Mouse (Mus musculus) thymus, postnatal 0 days (tissue): ENCODE data around the gene Hoxd8. TPM values are rescaled to one million over a fixed set of nuclear protein-coding genes. Genes with fewer than 3 reads are reported as not detected.

Experiments used
- DNase-seq: peaks from one replicate; pipeline ENCODE4 v3.0.0-alpha.2; 2015; ENCODE audit warnings: low spot score
- microRNA counts: library from miRNA; unstranded; fragments of <30 nt; microRNA quantifications from one replicate; lab custom pipeline; 2015
- microRNA-seq: library from miRNA; unstranded; fragments of <30 nt; microRNA quantifications from one replicate; pipeline ENCODE4, GENCODE M21; 2016; ENCODE audit warnings: borderline number of aligned reads
- polyA plus RNA-seq: library from polyadenylated mRNA; unstranded; fragments of >200 nt; fragmentation: Nextera tagmentation; extraction: Ambion mirVana; gene quantifications from 2 replicates; pipeline ENCODE4 v1.2.1, GENCODE M21; 2015

Gene Hoxd8
- polyA plus RNA-seq, 1 experiment from 2014 or later = 0.73 TPM

GRCm38 (mm10) chr2:74748436-74748995 lies 44.1 kb downstream of the Hoxd8 start:
- no peak for DNase-seq

GRCm38 (mm10) chr2:74749337-74750121 lies 45.1 kb downstream of the Hoxd8 start:
- DNase-seq = peak; percentile 31

GRCm38 (mm10) chr2:74750731-74751250 lies 46.4 kb downstream of the Hoxd8 start:
- DNase-seq = no peak

GRCm38 (mm10) chr2:74751861-74752260 lies 47.4 kb downstream of the Hoxd8 start:
- no peak for DNase-seq

GRCm38 (mm10) chr2:74752431-74753174 lies 48.2 kb downstream of the Hoxd8 start:
- no peak for DNase-seq

GRCm38 (mm10) chr2:74753175-74753523 lies 48.7 kb downstream of the Hoxd8 start:
- no peak for DNase-seq

GRCm38 (mm10) chr2:74753711-74754110 lies 49.3 kb downstream of the Hoxd8 start:
- no peak for DNase-seq

MicroRNAs within 50 kb of the gene (microRNA counts, 519-probe panel; counts per million panel counts)
- 473 counts per million, percentile 71 among the panel's probes with 10 or more counts for microRNA mmu-miR-10b (lab: Ali Mortazavi, UCI)

Small RNA genes within 50 kb of the gene (microRNA-seq; reads per million reads assigned to microRNA genes)
- gene Gm44463 (not detected), gene Mir10b (2,899 reads per million, percentile 80 among the genes with 10 or more reads in this experiment)

Other genes starting within 250 kb of the Hoxd8 start
- gene Lnpk, start 125.2 kb upstream of the Hoxd8 start, polyA plus RNA-seq = 26.0 and 32.7 TPM in 2 replicates
- gene Evx2, start 45.1 kb upstream of the Hoxd8 start, polyA plus RNA-seq = not detected in 2 replicates
- not detected in 2 replicates for gene Hoxd13, start 36.3 kb upstream of the Hoxd8 start, polyA plus RNA-seq
- not detected in 2 replicates for gene Hoxd12, start 29.6 kb upstream of the Hoxd8 start, polyA plus RNA-seq
- not detected in 2 replicates for gene Hoxd11, start 25.1 kb upstream of the Hoxd8 start, polyA plus RNA-seq
- gene Hoxd10, start 12.7 kb upstream of the Hoxd8 start, polyA plus RNA-seq = 0.14 TPM in 1 of 2 replicates, not detected in the other
- 0.28 and 0.52 TPM in 2 replicates for gene Hoxd9, start 6.9 kb upstream of the Hoxd8 start, polyA plus RNA-seq
- 0.10 and 0.37 TPM in 2 replicates for gene Hoxd3, start 7.3 kb downstream of the Hoxd8 start, polyA plus RNA-seq
- gene Hoxd4, start 7.3 kb downstream of the Hoxd8 start, polyA plus RNA-seq = 0.17 TPM in 1 of 2 replicates, not detected in the other
- gene Gm28230, start 22.1 kb downstream of the Hoxd8 start, polyA plus RNA-seq = not detected in 2 replicates
- gene Hoxd1, start 58.4 kb downstream of the Hoxd8 start, polyA plus RNA-seq = not detected in 2 replicates
- 92.9 and 95.3 TPM in 2 replicates for gene Mtx2, start 121.2 kb downstream of the Hoxd8 start, polyA plus RNA-seq